Mouse (Mus musculus): ENCODE results near the gene Cdc42bpb.

DNA sequence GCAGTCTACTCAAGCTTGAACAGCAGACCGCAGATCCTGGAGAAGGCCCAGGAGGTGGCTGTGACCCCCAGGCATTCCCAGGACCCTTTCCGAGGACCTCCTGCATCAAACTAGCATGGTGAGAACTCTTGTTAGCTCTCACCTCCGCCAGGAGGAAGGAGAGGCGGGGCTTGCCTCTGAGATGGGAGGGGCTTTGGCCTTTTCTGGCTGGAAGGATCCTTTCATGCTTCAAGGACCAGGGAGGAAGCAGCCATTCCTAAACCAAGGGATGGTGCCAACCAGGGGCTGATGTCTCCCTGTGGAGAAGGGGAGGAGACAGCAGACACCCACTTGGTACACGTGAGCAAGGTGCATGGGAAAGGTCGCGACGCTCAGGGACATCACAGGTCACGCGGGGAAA, 93.0 kb downstream of the Cdc42bpb start:
- no peak for TF ChIP-seq POLR2A (IDR thresholded peaks at IDR 0.05; ENCODE audit: extremely low read depth, insufficient read depth, low read length)
- no peak for TF ChIP-seq CTCF (IDR thresholded peaks at IDR 0.05; ENCODE audit: low read depth, low read length)

Data from liver, adult 2 months (tissue).